Mouse (Mus musculus) heart, embryonic 15.5 days (tissue): ENCODE data around the gene Ehbp1l1. TPM values are rescaled to one million over a fixed set of nuclear protein-coding genes. Genes with fewer than 3 reads are reported as not detected.

Experiments used
- ATAC-seq: fragments of 200-750 bp; cut with Nextera tagmentation; replicated peaks from 2 replicates; pipeline ENCODE4 v1.8.0; 2017; ENCODE audit warnings: low read depth, moderate TSS enrichment; ENCODE audit not compliant: insufficient number of reproducible peaks, insufficient read depth, low FRiP score
- H3K27ac ChIP-seq: fragments of 300-500 bp; sonication (generic); 2 replicates; pipeline ENCODE4 v1.5.1; 2015; ENCODE audit warnings: mild to moderate bottlenecking, inconsistent platforms
- H3K27me3 ChIP-seq: fragments of 300-500 bp; sonication (generic); 2 replicates; pipeline ENCODE4 v1.6.1; 2015; ENCODE audit warnings: inconsistent platforms
- H3K36me3 ChIP-seq: fragments of 300-500 bp; sonication (generic); 2 replicates; pipeline ENCODE4 v1.6.1; 2015; ENCODE audit warnings: mild to moderate bottlenecking, inconsistent platforms
- H3K4me1 ChIP-seq: fragments of 300-500 bp; sonication (generic); replicated peaks from 2 replicates; pipeline ENCODE4 v1.6.1; 2015; ENCODE audit warnings: inconsistent platforms
- H3K4me2 ChIP-seq: fragments of 300-500 bp; sonication (generic); 2 replicates; pipeline ENCODE4 v1.6.1; 2015; ENCODE audit warnings: inconsistent platforms, mild to moderate bottlenecking, moderate library complexity
- H3K4me3 ChIP-seq: fragments of 300-500 bp; sonication (generic); 2 replicates; pipeline ENCODE4 v1.5.1; 2015; ENCODE audit warnings: mild to moderate bottlenecking, inconsistent platforms
- H3K9ac ChIP-seq: fragments of 300-500 bp; sonication (generic); 2 replicates; pipeline ENCODE4 v1.6.1; 2015; ENCODE audit warnings: mild to moderate bottlenecking, inconsistent platforms
- H3K9me3 ChIP-seq: fragments of 300-500 bp; sonication (generic); replicated peaks from 2 replicates; pipeline ENCODE4 v1.6.1; 2016; ENCODE audit warnings: inconsistent platforms
- WGBS: fragments of 180-500 bp; shearing (Covaris S2); methylation state at CpG from one replicate; pipeline ENCODE4 v1.1.7; 2015; ENCODE audit warnings: mixed read lengths; 5-methylcytosine and 5-hydroxymethylcytosine counted together
- polyA plus RNA-seq: library from polyadenylated mRNA; unstranded; fragments of >200 nt; fragmentation: Nextera tagmentation; extraction: Ambion mirVana; gene quantifications from 2 replicates; pipeline ENCODE4 v1.2.1, GENCODE M21; 2015

Gene Ehbp1l1
- 82.6 and 84.3 TPM in 2 replicates for polyA plus RNA-seq

GRCm38 (mm10) chr19:5725767-5726515, at the start of gene Ehbp1l1:
Gene Ehbp1l1, minus strand, starts transcription at chr19:5726317.
- Histone ChIP-seq H3K27me3 (no peaks in the 10 kb centered on the region), H3K4me2 (peak within 1 kb of the TSS; percentile 84), H3K4me1 (peaks cover 70% of the 10 kb centered on the region), H3K36me3 (peaks cover 27% of the 10 kb centered on the region), H3K27ac (peak within 1 kb of the TSS; percentile 93), H3K9ac (peak within 1 kb of the TSS; percentile 72), H3K4me3 (peak within 1 kb of the TSS; percentile 78), H3K9me3 (no peaks in the 10 kb centered on the region)
- peak; percentile 29; the same call in 1 of the 2 replicates for ATAC-seq
- 2% methylated on average over 49 of the region's 49 CpGs for WGBS

- 1% methylated on average over 64 of the region's 64 CpGs for WGBS
- ATAC-seq: peak; percentile 96
- Histone ChIP-seq H3K9ac (peak within 1 kb of the TSS; percentile 96), H3K4me2 (peak within 1 kb of the TSS; percentile 93), H3K27ac (peak within 1 kb of the TSS; percentile 91), H3K9me3 (no peaks in the 10 kb centered on the region), H3K4me1 (peaks cover 12% of the 10 kb centered on the region), H3K36me3 (peaks cover 32% of the 10 kb centered on the region), H3K27me3 (no peaks in the 10 kb centered on the region), H3K4me3 (peak within 1 kb of the TSS; percentile 92)
Observed at GRCm38 (mm10) chr19:5770925-5771860, 45.1 kb upstream of the Ehbp1l1 start, which contains the start of gene Scyl1. Gene Scyl1, minus strand, starts transcription at chr19:5771419.

GRCm38 (mm10) chr19:5770311-5770710, 44.2 kb upstream of the Ehbp1l1 start:
- Histone ChIP-seq H3K4me2 (peak overlapping the region; percentile 93), H3K27ac (peak overlapping the region; percentile 91), H3K9me3 (no peaks in the 10 kb centered on the region), H3K4me1 (peaks cover 12% of the 10 kb centered on the region), H3K9ac (peak overlapping the region; percentile 96), H3K27me3 (no peaks in the 10 kb centered on the region), H3K36me3 (peaks cover 40% of the 10 kb centered on the region), H3K4me3 (peak overlapping the region; percentile 92)
- no peak for ATAC-seq
- WGBS: 43% methylated on average over 9 of the region's 9 CpGs

- H3K36me3 ChIP-seq: peaks cover 67% of the 10 kb centered on the region
- H3K9me3 ChIP-seq: no peaks in the 10 kb centered on the region
- no peak overlapping the region for H3K4me3 ChIP-seq
- no peak overlapping the region for H3K9ac ChIP-seq
- peaks cover 12% of the 10 kb centered on the region for H3K4me1 ChIP-seq
- no peak overlapping the region for H3K27ac ChIP-seq
- 84% methylated on average over 4 of the region's 4 CpGs for WGBS
- no peaks in the 10 kb centered on the region for H3K27me3 ChIP-seq
- no peak for ATAC-seq
- H3K4me2 ChIP-seq: no peak overlapping the region
Observed at GRCm38 (mm10) chr19:5767271-5767670, 41.2 kb upstream of the Ehbp1l1 start.

- no peak overlapping the region for H3K4me3 ChIP-seq
- no peak overlapping the region for H3K9ac ChIP-seq
- ATAC-seq: no peak
- no peak overlapping the region for H3K27ac ChIP-seq
- 0 out of 2 replicates have a peak, but pooled peaks cover 6% of the 10 kb centered on the region for H3K27me3 ChIP-seq
- H3K4me1 ChIP-seq: no peaks in the 10 kb centered on the region; the same call in 1 of the 2 replicates
- H3K36me3 ChIP-seq: peaks cover 91% of the 10 kb centered on the region
- 94% methylated on average over 6 of the region's 6 CpGs for WGBS
- no peaks in the 10 kb centered on the region for H3K9me3 ChIP-seq
- no peak overlapping the region for H3K4me2 ChIP-seq
Observed at GRCm38 (mm10) chr19:5763163-5763562, 37.0 kb upstream of the Ehbp1l1 start.

- Histone ChIP-seq H3K36me3 (peaks cover 60% of the 10 kb centered on the region), H3K9ac (no peak overlapping the region), H3K4me1 (peaks cover 17% of the 10 kb centered on the region), H3K4me2 (no peak overlapping the region), H3K4me3 (no peak overlapping the region), H3K9me3 (no peaks in the 10 kb centered on the region), H3K27me3 (peaks cover 22% of the 10 kb centered on the region; the same call in 1 of the 2 replicates), H3K27ac (no peak overlapping the region)
- no peak for ATAC-seq
- 88% methylated on average over 14 of the region's 14 CpGs for WGBS
Observed at GRCm38 (mm10) chr19:5758878-5759403, 32.8 kb upstream of the Ehbp1l1 start.

GRCm38 (mm10) chr19:5756991-5757636, 31.0 kb upstream of the Ehbp1l1 start:
- peaks cover 17% of the 10 kb centered on the region for H3K4me1 ChIP-seq
- H3K4me3 ChIP-seq: peak overlapping the region; percentile 28
- peak; percentile 24 for ATAC-seq
- no peaks in the 10 kb centered on the region for H3K9me3 ChIP-seq
- no peak overlapping the region for H3K27ac ChIP-seq
- H3K27me3 ChIP-seq: peaks cover 33% of the 10 kb centered on the region
- 19% methylated on average over 36 of the region's 36 CpGs for WGBS
- H3K36me3 ChIP-seq: peaks cover 50% of the 10 kb centered on the region
- H3K4me2 ChIP-seq: peak overlapping the region; percentile 56
- H3K9ac ChIP-seq: peak overlapping the region; percentile 40

GRCm38 (mm10) chr19:5756321-5756985, 30.3 kb upstream of the Ehbp1l1 start:
- 19% methylated on average over 27 of the region's 29 CpGs for WGBS
- ATAC-seq: peak; percentile 47; the same call in 1 of the 2 replicates
- Histone ChIP-seq H3K4me3 (peak overlapping the region; percentile 28), H3K27me3 (peaks cover 40% of the 10 kb centered on the region), H3K36me3 (peaks cover 46% of the 10 kb centered on the region), H3K4me1 (peaks cover 22% of the 10 kb centered on the region), H3K9ac (peak overlapping the region; percentile 40), H3K9me3 (no peaks in the 10 kb centered on the region), H3K27ac (no peak overlapping the region; the same call in 1 of the 2 replicates), H3K4me2 (peak overlapping the region; percentile 56)

GRCm38 (mm10) chr19:5751742-5752141, 25.6 kb upstream of the Ehbp1l1 start:
- no peak overlapping the region for H3K27ac ChIP-seq
- H3K9ac ChIP-seq: no peak overlapping the region
- H3K4me2 ChIP-seq: 0 out of 2 replicates have a peak overlapping the region, but pooled peaks have one; percentile 15
- no peak; the same call in 1 of the 2 replicates for ATAC-seq
- H3K9me3 ChIP-seq: no peaks in the 10 kb centered on the region
- WGBS: 15% methylated on average over 20 of the region's 20 CpGs
- H3K36me3 ChIP-seq: peaks cover 7% of the 10 kb centered on the region; the same call in 1 of the 2 replicates
- H3K4me3 ChIP-seq: no peak overlapping the region
- peaks cover 61% of the 10 kb centered on the region for H3K27me3 ChIP-seq
- peaks cover 20% of the 10 kb centered on the region for H3K4me1 ChIP-seq

- H3K4me3 ChIP-seq: no peak overlapping the region
- no peaks in the 10 kb centered on the region for H3K9me3 ChIP-seq
- H3K27me3 ChIP-seq: peaks cover 66% of the 10 kb centered on the region
- 24% methylated on average over 22 of the region's 22 CpGs for WGBS
- H3K4me1 ChIP-seq: peaks cover 23% of the 10 kb centered on the region
- no peak for ATAC-seq
- peaks cover 7% of the 10 kb centered on the region; the same call in 1 of the 2 replicates for H3K36me3 ChIP-seq
- H3K9ac ChIP-seq: no peak overlapping the region
- H3K4me2 ChIP-seq: no peak overlapping the region
- H3K27ac ChIP-seq: no peak overlapping the region
Observed at GRCm38 (mm10) chr19:5750951-5751350, 24.8 kb upstream of the Ehbp1l1 start.
